Mouse (Mus musculus): ENCODE measurements around the gene Ccdc138.

The Ccdc138 gene

DNA sequence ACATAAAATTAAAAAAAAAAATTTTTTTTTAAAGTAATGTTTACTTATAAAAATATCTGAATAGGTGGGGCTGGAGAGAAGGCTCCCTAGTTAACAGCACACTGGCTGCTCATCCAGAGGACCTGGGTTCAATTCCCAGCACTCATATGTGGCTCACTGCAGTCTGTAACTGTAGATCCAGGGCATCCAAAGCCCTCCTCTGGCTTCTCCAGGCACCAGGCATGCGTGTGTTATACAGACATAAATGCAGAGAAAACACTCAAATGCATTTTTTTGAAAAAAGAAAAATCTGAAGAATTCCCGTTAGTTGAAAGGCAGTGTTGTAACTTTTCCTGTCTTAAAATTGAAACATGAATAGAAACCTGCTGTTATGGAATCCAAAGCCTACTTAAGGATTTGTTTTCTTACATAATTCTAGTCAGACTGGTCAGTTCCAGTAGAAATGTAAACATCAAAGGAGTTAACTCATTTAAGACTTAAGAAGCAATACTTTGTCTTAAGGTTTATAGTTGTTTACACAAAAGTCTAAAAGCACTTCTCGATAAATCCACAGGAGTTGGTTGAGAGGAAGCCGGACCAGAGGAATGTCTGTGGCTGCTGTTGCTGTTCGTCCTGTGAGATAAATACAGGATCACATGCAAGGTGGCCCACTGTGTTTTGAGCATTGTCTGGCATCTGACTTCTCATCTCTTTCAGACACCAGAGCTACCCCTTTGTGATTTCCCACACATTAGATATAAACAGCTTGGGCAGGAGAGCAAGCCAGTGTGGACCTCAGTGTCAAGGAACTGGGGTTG lies 87.9 kb downstream of the Ccdc138 start:
- no peak for DNase-seq (ENCODE audit: low spot score)

DNA sequence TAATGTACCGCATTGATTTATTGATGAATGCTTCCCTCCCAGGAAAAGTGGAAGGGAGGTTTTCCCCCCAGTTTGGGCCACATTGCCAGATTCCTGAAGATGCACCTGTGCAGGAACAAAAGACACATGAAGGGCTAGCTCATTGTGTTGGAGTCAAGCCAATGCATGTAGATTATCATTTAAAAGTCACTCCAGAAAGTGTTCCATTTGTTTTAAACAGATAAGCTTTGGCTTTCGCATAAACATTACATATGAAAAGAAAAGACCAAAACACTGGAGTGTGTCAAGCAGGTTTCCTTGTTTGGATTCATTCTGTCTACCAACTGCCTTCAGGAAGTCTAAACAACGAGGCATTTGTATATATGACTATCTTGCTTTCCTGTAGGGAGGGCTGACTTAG lies 96.7 kb downstream of the Ccdc138 start:
- no peak for DNase-seq (ENCODE audit: low spot score)

DNA sequence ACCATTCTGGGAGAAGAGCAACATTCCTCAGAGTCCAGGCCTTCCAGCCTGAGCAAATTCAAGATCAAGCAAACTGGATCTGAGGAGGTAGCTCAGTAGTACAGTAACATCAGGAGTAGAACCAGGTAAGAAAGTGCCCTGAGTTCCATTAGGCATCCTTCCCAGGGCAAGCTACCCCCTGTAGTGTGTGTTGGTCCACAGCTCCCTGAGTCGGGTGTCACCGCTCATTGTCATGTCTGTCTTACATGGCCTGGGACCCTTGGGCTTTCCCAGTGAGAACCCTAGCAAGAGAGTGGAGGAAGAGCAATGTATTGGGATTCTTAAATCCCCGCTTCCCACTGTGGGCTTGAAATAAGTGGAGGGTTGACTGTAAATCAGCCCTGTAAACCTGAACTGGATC lies 97.4 kb downstream of the Ccdc138 start:
- DNase-seq (ENCODE audit: low spot score): no peak

DNA sequence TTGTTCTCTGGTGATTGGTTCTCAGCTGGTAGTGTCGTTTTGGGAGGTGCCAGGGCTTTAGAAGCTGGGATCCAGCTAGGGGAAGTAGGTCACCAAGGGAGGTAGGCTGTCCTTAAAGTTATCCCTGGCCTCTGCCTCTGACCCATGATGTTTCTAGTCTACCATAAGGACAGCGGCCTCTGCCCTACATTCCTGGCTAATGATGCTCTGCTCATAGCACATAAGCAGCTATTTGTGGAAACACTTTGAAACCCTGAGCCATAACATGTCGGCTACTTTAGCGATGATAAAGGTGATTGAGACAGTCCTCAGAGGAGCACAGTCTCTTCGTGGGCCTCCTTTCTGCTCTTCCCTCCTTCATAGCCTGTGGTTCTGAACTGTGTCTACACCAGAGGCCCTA lies 98.1 kb downstream of the Ccdc138 start:
- no peak for DNase-seq (ENCODE audit: low spot score)

DNA sequence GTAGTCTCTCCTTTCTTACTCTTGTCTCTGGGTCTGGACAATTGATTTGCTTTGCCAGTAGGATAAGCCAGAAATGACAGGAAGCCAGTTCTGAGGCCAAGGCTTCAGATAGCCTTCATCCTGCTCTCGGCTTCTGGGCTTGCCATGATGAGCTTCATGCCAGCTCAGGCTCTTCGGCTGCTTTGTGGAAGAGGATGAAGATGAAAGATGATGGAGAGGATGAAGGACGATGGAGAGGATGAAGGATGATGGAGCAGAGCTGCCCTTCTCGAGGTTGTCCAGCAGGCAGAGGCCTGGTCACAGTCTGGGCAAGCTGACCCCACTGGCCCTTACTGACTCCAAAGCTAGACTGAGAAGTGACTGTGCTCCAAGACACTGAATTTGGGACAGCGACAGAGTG lies 102.4 kb downstream of the Ccdc138 start:
- DNase-seq (ENCODE audit: low spot score): no peak

DNA sequence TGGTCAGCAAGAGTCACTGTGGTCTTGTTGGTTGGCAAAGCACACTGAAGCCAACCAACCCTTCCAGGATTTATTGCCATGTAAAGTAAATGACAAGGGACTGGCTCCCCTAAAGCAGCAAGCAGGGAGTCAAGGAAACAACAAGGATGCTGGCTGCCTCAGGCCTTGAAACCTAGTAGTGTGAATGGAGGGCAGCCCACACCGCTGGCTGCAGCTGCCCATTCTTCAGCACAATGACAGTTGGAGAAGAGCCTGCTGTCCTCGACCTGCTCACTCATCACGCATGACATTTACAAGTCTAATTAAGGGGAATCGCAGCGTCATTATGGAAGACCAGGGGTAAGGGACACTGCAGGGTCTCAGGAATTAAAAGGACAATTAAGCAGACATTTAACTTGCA lies 103.2 kb downstream of the Ccdc138 start:
- no peak for DNase-seq (ENCODE audit: low spot score)

DNA sequence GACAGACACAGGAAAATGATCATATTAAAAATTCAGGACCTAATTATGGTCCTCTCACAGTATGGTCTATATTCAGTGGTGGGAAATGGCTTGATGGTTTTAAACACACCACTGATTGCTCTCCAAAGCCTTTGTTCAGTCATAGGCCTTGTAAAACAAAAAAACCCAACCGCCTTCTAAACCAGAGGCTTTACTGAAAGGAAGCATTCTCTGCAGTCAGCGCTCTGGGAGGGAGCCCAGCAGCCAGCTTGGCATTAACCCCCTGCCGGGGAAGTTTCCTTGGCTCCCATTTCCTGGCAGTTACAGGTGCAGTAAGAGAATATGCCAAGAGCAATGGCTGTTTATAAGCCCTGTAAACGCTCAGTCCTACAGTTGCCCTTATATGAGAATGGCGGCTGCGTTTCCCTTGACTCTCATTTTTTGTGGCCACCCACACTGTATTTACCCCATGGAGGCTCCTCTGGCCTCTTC lies 103.7 kb downstream of the Ccdc138 start:
- DNase-seq (ENCODE audit: low spot score): peak; percentile 31

DNA sequence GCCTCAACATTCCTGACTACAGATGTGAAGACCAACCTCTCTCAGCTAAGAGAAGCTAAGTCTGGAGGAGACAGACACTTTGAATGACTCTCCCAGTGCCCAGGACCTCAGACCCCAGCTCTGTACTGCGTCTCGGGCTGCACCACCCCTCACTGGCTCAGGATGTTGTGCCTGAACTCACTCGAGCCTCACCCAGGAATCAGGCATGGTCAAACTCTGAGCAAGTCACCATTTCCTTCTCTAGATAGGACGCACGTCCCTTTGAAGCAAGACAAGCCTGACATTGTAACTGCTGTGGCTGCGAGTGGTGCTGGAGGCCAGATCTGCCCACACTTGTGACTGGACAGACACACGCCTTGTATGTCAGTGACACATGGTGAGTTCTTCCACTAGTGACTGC lies 104.2 kb downstream of the Ccdc138 start:
- DNase-seq (ENCODE audit: low spot score): no peak

DNA sequence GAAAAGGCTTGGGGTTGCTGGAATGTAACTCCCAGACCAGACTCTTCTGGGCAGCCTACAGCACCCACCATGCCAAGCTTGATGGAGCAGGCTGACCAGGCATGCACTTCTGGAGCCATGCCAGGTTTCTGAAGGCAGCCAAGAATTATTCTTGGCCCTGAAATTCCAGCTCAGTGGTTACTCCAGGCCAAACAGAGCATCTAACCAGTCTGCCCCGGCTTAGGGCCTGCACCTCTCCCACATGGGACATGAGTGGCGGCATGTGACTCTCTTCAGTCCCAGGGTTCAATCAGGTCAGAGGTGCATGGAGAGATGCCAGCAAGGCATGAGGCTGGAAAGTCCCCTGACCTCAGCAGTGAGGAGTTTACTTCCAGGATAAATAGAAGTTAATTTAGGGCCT lies 107.0 kb downstream of the Ccdc138 start:
- peak; percentile 27 for DNase-seq (ENCODE audit: low spot score)

DNA sequence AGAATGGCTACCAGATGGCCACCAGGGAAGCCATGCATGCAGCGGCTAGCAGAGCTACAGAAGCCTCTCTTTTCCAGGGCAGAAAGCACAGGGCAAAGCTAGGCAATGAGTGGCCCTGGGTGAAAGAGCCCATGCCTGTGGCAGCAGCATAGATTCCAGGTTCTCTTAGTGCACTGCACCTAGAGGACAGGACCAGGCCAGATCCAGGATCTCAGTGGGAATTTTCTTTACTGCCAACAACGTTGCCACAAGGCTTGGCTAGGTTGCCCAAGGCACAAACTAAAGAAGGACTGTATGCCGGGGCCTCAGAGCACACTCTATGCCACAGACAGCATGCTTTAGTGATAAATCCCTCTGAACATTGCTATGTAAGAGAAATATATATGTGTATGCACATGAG lies 108.6 kb downstream of the Ccdc138 start:
- no peak for DNase-seq (ENCODE audit: low spot score)

DNA sequence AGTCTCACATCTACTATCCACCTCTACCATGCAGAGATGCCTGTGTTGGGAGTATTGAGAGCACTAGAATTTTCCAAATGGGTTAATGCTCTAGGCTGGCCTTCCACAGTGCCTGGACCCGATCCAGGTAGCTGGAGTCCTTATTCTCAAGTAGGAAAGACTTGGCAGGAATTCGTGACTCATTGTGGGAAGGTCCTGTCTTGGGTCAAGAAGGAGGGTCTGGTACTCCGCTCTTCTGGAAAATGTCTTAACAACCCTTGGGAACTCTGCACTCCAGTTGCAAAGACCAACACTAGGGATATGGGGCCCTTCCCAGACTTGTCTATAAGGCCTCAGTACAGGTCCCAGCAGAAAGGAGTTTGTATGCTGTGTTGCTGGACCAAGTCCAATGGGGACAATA lies 111.1 kb downstream of the Ccdc138 start:
- no peak for DNase-seq (ENCODE audit: low spot score)

DNA sequence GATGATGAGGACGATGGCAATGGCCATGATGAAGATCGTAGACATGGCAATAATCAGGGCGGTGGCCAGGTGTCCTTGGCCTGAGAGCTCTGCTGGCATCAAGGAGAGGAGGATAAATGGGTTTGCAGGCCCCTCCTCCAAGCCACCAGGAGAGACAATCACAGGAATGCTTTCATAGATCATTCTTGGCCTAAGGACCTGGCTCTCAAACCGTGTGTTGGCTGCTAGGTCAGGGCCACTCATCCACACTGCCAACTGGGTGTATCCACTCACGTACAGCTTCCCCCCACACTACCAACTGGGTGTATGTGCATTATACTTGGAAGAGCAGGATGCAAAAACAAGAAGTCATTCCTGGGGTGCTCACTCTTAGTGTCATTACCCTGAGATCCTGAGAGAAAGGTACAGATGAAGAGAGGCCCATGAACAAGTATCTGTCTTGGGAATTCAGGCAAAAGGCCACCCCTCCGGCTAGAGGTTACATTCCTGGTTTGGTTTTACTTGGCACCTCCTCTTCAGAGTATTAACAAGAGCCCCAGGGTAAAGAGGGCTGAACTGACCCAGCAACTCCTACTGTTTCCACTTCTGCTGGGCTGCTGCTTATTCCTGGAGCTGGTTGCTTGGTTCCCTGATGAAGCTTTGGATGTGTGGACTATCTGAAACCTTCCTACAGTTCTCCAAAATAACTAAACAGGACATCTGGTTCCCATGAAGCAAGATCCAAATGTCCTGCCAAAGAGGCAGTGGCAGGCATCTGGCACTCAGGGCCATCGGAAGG lies 112.9 kb downstream of the Ccdc138 start:
- peak; percentile 7 for DNase-seq (ENCODE audit: low spot score)

DNA sequence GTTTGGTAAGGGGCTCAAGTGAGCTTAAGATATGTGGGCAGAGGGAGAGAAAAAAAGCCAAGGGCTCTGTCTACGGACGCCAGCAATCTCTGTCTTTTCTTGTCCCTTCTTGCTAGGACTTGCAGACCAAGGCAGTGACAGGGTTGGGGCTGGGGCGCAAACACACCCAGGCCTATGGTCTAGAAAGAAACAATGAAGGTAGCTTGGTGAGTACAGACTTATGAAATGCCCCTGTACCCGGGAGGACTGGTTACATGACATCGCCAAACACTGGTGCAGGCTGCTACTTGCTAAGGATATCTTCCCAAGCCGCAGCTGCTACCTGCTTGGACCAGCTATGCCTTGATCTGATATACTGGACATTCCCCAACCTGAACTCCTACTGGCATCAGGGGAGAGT lies 116.9 kb downstream of the Ccdc138 start:
- DNase-seq (ENCODE audit: low spot score): no peak

DNA sequence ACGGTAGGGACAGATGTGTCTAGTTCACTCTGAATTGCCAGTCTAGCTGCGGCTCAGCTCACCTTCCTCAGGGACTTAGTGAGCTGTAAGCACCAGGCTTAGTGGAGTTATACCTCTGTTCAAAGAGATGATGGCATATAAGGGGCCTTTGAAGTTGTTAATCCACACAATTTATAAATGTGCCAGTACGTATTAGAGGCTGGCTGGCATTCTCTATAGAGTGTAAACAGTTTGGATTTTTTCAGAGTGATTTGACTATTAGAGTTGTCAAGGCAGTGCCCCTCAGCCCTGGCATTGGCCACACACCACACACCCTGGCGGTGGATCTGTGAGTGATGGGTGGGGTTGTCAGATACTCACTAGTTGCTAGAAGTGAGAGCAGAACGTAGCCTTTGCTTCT lies 118.8 kb downstream of the Ccdc138 start:
- DNase-seq (ENCODE audit: low spot score): no peak

DNA sequence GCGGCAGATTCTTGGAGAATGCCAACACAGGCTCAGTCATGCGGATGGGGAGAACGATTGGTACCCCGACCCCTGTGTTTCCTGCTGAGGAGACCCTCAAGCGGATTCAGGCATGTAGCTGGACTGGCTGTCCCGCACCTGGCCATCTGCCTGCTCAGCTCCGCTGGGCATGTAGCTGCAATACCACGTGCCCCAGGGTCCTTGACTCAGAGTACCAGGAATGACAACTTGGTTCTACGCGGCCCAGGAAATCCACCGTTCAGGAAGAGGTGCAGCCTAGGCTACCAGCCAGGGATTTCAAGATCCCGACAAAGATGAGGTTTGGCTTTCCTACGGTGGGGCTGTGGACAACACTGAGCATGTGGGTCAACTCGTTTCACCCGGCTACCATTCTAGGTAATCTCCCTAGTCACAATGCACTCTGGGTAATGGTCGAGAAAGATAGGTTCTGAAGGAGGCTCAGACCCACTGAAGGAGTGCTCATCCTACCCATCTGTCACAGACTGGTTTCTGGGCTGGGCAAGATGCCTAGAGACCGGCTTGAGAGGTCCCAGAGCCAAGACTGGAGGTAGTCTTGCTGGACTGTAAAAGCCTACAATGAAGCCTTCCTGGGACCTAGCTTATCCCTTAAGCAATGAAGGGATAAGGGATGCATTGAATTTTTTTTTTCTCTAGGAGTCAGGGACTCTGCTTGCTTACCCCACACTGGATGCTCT lies 120.9 kb downstream of the Ccdc138 start:
- DNase-seq (ENCODE audit: low spot score): no peak

DNA sequence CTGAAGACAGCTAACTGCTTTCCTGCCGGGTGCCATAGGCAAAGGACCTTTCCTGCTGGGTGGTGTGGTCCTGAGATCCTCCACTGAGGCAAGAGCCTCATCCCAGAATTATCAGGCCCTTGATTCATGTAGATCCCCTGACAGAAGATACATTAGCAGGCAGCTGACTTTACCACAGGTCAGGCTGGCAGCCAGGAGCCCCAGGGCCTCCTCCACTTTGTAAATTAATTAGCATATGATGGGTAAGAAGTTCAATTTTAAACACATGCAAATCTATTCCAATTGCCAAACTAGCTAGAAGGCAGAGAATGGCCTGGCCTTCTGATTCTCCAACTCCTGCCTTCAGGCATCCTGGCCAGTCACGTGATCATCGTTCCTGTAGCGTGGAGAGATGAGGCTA lies 121.5 kb downstream of the Ccdc138 start:
- DNase-seq (ENCODE audit: low spot score): no peak

DNA sequence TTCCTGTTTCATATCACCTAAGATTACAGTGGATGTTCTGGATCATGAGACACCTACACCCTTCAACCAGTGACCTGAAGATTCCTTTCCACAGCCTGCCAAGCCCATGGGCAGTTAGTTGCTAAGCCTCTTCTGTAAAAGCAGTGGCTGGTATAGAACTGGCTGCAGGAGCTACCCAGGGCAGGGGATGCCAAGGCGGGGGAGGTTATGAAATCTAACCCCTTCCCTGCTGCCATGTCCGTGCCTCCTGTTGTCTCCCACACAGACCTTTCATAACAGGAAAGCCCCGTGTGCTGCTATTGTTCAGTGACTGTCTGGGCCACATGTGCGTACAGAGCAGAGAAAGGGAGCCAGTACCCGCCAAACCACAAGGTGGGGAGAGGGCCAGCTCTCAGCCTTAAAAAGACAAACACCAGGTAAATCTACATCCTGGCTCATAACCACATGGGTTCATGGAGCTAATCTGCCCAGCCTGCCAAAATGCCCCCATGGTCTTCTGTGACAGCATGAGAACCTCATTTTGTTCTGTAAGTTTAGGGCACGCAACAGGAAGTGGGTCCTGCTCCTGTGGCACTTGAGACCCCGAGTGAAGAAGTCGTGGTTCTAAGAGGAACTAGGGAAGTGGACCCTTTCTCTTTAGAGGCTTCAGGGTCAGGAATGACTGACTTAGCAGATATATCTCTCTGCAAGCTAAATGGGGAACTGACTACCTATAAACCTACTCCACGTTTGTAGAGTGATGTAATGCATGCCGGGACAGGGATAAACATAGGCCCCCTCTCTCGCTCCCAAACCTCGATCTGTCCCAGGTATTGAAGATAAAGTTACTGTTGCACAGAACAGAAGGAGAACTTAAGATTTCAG lies 127.3 kb downstream of the Ccdc138 start:
- DNase-seq (ENCODE audit: low spot score): no peak

Measured in left cerebral cortex, adult 11 months (tissue).